Mouse (Mus musculus): ENCODE data around the gene Ankrd33.
A peak's percentile ranks its signal among the peaks of the same experiment; 100 is the strongest.

The Ankrd33 gene

DNA sequence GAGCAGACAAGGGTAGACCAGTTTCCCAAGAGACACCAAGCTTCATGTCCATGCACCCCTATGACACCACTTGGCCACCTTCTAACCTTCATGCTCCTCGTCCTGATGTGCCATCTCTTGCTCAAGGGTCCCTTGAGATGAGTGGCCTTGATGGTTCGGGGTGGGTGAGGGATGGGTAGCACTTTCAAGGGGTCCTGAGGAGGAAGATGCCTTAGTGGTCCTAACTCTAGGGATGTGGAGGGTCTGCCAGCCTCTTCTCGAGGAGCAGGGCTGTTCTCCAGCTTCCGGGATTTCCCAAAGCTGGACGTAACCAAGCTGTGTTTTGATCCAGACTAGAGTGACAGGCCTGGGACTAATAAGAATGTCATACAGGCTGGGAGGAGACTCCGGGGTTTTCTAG is 10.0 kb downstream of the Ankrd33 start:
- no peak for DNase-seq

DNA sequence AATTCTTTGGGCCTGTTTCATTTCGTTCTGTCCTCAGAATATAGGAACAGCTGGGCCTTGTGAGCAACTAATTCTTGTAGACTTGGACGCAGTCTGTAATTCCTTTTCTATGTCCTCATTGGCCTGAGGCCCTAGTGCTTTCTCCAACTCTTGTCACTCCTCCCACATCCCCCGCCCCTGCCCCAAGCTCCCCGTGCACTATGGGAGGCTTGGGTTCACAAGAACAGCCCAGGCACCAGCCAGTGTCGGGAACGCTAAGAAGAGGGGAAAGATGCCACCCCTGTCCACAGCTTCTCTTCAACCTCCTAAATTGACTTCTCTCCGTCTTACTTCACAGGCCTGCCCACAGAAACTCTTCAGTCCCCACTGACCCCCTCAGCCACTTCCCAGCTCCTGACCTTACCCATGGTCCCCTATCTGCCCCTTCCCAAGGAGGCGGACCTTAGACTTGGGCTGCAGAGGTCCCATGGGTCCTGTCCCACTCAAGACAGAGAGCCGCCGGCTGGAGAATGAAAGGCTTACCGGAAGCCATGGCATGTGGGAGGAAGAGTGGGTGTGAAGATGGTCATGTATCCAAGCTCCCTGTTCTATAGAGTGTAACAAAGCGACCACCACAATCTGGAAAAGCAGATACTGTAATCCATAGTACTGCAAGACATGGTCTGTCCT is 11.5 kb downstream of the Ankrd33 start:
- no peak for DNase-seq

DNA sequence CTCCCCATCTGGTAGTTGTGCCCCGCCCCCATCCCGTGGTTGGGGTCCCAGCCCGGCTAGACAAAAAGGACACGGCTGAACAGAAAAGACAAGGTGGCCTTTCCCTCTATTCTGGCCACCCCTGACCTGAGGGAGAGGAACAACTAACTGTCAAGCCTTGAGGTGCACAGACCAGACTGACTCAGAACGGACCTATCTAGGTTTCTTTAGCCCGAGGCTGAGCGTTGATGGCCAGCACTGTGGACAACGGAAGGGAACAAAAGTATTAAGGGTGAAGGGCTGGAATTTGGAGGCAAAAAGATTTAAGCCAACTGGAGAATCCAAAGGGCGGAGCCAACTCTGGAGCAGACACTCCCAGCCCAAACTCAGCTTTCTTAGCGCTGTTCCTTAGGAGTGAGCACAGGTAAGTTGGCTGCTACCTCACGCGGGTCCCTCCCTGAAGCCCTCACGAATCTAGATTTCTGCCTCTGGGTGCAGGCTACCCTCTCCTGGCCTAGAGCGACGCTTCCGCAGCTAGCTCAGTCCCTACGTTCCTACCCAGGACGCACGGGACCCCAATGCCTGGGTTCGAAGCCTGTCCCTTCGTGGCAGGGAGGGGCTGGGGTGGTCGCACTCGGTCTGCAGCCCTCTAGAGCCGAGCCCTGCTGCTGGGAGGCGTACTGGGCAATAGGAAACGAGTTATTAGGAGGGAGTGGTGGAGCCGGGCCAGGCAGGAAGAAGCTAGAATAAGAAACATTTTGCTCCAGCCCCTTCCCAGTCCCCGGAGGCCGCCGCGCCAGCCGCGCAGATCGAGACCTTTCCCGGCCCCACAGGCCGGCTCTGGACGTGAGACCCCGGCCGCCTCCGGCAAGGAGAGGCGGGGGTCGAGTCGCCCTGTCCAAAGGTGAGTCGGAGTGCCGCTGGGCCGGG is 12.9 kb downstream of the Ankrd33 start, which contains the start of gene Acvrl1:
TSS of gene Acvrl1 (plus strand) at position 342 of the 909 bp plus-strand sequence.
- DNase-seq = peak in 1 of 2 experiments; percentile 20

DNA sequence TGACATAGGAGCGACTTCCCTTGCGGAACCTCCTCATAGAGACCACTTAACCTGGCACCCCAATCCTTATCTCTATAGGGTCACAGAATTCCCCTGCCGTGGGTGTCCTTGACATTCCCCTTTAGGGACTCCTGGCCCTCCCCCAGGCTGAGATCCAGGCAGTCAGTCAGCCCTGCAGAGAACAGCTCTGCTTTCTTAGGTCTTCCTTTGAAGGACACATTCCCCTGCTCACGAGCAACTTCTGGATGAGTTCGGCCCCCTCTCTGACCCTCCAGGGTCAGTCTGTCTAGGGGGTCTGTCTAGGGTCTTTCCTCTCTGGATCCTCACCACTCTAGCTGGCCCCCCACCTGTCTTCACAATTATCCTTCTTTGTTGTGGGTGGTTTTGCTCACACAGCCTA is 13.9 kb downstream of the Ankrd33 start:
- DNase-seq = no peak

DNA sequence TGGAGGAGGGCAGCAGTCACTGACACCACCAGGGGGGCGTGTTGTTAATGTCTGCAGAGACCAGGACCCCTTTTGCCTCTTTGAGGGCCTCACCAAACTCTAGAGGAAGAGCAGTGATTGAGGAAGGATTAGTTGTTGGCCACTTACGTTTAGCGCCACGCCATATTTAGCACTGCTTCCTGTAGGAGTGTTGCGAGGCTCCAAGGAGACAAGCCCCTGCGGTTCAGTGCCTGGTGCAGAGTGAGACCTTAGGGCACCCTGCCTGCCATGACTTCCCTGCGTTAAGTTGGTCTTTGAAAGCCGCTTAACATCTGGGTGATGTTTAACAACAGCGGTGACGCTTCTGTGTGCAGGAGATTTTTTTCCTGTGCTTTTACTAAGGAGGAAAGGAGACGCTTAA is 15.9 kb downstream of the Ankrd33 start:
- no peak for DNase-seq

DNA sequence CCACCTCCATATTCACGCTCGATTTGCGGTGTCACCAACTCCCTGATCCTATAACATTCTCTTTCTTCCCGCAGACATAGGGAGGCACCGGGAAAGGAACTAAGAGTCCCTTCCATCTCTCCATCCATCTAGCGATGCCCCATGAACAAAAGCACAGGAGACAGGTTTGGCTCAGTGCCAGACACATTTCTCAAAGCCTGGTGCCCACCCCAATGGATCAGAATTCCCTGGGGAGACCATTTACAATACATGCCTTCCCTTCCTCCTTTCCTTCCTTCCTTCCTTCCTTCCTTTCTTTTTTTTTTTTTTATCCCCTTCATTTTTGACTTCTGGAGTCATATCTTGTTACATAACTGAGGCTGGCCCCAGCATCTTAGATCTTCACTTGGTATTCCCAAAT is 16.5 kb downstream of the Ankrd33 start:
- no peak for DNase-seq

DNA sequence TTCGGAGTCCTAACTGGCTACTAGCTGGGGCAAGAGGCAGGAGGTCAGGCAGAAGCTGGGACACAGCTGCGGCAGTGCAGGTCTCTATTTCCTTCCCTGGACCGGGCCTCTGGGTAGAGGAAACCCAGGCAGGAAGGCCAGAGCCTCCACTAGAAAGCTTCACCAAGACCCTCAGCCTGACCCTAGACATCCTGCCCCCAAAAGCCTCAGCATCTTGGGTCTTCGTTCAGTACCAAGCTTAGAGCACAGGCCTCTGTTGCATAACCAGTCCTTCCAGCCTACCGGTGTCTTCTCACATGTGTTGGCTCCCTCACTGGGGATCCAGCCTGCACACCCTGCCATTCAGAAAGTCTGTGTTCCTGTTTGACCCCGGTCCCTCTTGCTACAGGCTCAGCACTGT is 17.2 kb downstream of the Ankrd33 start:
- DNase-seq = no peak

DNA sequence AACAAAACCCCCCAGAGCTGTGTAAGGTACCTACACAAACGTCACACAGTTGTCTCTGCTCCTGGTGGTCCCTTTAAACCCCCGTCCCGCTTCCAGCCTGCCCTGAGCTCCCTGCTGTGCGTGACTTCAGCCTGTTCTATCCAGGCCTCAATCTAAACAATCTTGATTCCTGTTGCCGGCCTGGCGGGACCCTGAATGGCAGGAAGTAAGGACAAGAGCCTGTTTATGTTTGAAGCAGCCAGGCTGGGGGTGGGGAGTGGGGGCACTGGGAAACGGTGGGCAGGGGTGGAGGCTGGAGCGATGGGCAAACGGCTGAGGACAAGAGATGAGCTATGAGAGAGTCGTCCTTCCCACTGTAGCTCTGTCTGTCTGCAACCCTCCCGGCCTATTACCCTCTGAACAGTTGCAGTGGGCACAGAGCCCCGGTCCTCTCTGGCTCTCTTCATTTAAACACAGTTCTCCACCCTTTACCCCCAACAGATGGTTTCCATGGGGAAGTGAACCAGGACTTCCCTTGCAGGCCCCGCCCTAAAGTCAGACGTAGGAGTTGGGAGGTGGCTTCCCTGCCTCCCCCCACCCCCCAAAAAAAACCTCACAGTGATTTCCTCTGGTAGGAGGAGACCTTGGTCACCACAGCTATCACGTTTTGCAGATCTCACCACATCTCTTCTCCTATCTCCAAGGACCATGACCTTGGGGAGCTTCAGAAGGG is 18.6 kb downstream of the Ankrd33 start:
- DNase-seq = peak in 1 of 2 experiments; percentile 25

DNA sequence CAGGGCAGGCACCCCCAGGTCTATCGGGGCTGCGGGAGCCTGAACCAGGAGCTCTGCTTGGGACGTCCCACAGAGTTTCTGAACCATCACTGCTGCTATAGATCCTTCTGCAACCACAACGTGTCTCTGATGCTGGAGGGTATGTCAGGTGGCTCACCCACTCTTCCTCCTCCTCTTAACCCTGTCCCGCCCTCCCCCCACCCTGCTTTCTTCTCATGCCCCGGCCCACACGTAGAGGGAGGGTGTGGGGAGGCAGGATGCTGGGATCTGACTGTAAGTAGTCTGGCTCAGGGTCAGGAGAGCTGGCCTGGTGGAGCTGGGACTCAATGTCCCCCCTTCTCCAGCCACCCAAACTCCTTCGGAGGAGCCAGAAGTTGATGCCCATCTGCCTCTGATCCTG is 19.9 kb downstream of the Ankrd33 start:
- no peak for DNase-seq

DNA sequence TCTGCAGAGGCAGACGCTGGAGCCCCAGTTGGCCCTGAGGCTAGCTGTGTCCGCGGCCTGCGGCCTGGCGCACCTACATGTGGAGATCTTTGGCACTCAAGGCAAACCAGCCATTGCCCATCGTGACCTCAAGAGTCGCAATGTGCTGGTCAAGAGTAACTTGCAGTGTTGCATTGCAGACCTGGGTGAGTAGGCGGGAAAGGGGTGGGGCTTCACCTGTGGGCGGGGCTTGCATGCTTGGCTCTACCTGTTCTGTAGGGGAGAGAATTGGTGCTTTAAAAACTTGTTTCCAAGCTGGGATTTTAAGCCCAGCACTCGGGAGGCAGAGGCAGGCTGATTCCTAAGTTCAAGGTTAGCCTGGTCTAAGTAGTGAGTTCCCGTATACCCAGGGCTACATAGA is 21.9 kb downstream of the Ankrd33 start:
- no peak for DNase-seq

DNA sequence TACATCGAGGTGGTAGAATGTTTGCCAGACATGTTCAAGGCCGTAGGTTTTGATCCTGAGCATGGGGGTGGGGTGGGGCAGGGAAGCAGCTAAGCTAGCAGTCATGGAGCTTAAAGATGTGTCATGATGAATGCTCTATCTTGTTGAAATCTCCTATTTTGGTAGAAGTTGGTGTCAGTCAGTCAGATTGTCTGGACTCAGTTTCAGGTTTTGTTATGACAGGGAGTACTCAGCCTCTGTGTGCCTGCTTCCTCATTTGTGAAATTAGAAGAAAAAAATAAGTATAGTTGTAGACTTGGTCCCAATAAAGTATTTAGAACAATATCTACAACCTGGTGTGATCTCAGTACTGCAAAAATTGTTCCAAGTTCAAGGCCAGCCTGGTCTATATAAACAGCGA is 23.1 kb downstream of the Ankrd33 start:
- no peak for DNase-seq

DNA sequence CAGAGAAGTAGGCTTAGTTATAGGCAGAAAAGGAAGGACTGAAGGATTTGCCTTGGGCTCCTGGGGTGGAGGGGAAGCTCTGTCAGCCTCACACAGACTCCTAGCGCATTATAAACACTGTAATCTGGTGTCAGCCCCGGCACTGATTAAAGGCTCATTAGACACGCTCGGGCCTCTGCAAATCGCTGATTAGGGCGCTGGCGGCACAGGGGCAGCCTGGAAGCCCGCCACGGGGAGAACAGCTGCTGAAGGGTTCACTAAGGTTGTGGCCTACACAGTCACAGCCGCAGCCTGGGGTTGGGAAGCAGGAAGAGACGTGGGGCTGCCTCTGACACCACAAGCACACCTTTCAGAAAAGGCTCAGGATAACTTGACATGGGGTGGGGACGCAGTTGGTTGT is 24.3 kb downstream of the Ankrd33 start:
- peak; percentile 34 to 49 for DNase-seq

DNA sequence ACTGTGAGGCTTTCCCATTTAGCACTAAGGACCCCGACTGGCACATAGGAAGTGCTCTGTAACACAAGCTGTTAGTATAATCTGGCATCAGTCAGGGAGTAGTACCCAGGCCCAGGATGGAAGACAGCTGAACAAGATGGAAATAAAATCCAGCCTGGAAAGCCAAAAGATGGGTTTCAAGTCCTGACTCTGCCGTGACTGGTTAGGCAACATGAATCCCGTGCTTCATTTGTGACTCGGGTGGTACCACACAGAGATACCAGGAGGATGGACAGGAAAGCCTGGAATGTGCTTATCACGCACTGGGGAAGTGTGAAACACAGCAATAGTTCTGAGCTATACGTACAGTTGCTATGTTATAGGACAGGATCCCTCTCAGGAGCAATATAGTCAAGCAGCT is 25.0 kb downstream of the Ankrd33 start:
- no peak for DNase-seq

DNA sequence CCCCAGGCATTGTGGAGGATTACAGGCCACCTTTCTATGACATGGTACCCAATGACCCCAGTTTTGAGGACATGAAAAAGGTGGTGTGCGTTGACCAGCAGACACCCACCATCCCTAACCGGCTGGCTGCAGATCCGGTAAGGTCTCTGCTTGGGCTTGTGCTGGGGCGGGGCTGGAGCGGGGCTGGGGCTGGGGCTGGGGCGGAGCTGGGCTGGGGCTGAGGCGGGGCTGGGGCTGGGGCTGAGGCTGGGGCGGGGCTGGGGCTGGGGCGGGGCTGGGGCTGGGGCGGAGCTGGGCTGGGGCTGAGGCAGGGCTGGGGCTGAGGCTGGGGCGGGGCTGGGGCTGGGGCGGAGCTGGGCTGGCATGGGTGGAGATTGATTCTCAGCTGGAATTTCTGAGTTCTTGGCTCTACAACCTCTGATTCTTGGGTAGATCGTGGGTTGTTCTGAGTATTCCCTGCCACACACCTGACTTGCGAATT is 25.5 kb downstream of the Ankrd33 start:
- DNase-seq = peak in 1 of 2 experiments; percentile 54

DNA sequence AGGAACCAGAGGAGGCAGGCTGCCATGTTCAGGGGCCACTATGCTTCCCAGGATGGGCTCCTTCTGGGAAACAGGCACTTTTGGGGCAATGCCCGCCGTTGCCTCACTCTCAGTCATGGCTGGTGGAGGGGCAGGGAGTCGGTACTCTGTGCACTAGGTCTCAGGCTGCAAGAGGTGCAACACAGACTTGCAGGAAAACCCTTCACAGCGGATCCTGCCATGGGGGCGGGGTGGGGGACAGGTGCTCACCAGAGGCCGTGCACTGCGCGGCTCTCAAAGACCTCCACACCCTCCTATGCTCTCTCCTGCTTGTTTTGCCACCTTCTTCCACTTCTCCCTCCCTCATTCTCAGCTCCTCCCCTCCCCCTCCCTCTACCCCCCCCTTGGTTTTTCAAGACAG is 27.1 kb downstream of the Ankrd33 start:
- DNase-seq = no peak

DNA sequence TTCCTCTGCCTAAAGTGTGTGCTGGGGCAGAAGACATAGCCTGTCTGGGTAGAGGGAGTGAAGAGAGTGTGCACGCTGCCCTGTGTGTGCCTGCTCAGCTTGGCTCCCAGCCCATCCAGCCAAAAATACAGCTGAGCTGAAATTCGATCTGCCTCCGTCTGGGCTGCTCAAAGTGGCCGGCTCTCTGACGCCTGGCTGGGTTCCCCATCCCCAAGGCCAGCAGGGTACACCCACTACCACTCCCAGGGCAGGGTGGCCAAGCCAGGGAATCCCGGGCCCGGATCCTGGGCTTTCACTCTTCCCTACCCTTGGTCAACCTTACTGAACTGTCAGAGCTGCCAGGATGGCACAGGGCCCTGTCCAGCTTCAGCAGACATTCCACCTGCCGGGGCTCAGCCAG is 27.9 kb downstream of the Ankrd33 start:
- DNase-seq = peak; percentile 49 to 65

DNA sequence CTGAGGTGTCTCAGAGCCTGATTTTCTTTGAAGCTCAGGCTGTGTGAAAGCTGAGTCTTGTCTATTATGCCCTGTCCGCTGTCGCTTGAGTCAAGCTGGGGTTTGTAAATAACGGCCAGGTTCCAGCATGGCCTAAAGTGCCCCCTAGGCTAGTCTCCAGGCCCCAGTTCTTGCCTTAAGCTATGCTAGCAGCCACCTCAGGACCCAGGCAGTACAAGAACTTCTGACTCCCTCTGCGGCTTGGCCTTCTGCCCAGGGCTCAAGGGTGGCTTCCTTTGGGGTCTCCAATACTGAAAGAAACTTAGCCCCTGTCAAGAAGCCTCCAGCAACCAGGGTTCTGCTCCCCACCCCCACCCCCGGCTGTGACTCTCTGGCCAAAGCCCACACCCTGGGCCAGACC is 28.6 kb downstream of the Ankrd33 start:
- DNase-seq = no peak

DNA sequence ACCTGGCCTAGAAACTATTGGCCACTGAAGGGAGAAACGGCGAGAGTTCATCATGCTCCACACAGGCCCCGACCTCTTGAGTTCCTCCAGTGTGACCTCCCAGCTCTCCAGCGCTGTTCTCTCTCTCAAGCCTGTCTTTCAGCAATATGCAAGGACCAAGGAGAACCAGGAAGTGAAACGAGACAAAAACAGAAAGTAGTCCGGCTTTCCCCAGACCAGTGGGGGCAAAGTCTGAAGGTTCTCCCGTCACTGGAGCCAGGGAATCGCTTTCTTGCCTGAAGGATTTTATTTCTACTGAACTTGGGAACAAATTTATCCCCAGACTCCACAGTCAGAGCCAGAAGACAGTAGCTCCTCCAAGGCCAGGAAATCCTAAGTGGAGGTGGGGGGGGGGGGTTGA is 29.2 kb downstream of the Ankrd33 start:
- no peak for DNase-seq

DNA sequence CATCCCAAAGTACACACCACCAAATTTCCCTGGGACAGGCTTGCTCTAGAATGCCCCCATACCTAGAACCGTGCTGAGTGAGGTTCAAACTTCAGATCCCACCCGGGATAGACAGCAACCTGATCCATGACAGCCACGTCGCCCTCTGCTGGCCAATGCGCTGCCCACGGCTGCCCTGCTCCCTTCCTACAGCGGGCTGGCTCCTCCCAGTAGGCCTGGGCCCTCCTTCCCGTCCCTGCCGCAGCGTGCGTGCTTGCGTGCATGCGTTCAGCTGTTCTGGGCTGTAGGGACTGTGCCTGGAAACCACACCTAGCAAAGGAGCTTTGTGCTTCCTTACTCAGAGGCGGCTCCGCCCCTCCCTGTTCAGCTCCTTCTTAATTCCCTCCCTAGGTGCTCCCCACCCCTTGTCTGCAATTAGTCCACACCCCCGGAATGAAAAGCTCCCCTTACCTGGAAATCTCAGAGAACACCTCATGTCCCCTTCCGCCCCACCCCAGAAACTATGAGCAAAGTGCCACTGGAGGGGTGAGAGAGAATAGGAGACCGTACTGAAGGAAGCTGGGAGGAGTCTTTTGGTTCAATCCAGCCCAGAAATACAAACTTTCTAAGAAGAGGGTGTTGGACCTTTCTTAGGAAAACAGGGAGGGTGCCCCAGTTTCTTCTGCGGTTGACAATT is 30.0 kb downstream of the Ankrd33 start:
- DNase-seq = peak; percentile 97 to 98

DNA sequence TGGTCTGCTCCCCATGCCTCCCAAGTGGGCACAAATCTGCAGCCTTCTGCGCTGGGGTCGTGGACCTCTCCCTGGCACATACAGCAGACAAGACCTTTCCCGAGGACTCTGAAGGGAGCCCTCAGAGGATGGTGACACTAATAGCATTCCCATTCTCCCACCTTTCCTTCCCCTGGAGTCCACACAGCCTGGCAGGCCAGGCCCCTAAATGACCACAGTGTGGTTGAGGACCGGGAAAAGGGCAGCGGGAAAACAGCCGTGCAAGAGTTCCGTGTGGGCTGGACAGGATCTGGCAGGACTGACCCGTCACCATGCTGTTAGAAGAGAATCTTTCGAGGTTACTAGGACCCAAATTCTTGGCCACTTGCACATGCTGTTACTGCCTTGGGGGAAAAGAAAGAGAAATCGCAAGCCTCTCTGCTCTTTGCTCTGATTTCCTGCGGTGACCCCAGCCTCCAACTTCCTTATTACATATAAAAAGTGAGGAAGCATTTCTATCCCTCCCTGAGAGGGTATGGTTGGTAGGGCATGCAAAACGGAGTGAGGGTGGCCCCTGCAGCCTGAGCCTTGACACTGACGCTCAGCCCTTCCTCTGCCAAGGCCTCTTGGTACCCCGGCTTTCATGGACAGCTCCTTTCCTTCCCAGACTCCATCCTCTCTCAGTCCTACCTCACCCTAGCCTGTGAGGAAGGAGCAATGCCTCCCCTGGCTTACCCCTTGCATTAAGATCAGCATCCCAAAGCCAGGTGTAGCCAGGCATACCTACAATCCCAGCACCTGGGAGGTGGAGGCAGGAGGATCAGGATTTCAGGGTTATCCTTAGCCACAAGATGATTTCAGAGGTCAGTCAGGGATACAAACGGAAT is 30.8 kb downstream of the Ankrd33 start:
- DNase-seq = no peak

DNA sequence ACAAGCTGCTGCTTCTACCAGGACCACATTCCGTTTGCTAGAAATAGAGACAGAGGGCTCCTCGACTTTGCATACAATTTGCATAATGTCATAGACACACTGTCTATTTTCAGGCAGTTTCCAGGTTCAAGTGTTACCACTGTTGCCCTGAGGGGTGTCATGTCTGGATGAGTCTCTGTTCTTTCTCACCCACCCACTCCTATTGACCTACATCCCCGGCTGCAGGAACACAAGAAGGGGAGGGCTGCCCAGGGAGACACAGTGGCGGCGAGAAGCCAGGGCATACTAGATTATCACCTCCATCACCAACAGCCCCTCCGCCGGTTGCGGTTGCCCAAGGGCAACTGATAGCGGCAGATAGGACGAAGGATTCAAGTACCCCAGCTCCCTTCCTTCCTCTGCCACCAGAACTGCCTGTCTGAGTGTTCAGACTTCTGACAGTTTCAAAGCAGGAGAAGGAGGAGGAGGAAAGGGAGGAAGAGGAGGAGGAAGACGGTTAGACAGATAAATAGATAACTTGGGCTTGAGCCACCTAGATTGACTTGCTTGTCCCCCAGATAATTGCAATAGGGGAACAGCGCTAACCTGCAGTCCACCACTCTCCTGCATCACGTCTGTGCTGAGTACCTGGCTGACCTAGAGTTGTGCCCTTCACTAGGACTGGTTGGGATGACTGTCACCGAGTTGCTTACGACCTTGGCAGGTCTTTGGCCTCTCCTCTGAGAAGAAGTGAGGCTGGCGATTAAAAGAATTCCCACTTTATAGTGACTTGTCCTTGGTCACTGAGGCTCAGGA is 31.8 kb downstream of the Ankrd33 start:
- DNase-seq = no peak

All from cerebellum, postnatal 10 days (tissue).